12 mouse cellular contexts compared by ENCODE assay signal in the genomic region with DNA sequence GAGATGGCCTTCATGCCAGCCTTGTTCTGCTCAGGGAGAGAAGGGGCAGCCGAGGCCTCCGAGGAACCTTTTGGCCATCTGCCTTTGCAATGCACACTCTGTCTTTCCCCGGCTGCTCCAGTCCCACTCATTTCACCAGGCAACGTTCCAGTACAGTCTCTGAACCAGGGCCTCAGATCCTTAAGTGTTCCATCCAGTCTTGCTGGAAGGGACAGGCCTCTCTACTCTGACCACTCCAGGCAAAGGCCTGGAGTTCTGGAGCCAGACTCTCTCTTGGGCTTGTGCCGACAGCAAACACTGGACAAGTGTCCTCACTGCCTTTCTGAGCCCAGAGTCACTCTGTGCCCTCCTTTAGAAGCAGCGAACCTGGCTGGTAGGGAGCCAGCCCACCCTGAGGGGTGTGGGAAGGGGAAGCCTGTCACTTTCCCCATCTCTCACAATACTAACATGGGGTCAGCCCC. TPM values are rescaled to one million over a fixed set of nuclear protein-coding genes. Genes with fewer than 3 reads are reported as not detected.
DNase-seq lines count a peak whose midpoint lies in the region; ATAC-seq lines count a peak whose summit lies in the region.
"Had no signal": no experiment of that assay in that cellular context is flagged by ENCODE, and none has a peak within 500 bp of the region (broad histone marks: within the 10 kb centered on the region; RNA-seq: fewer than 3 reads in every experiment).

No protein-coding gene starts in this region.

- no peak overlapping the region for H3K4me3 ChIP-seq in intestine, embryonic 16.5 days (ENCODE audit: low read length)
- no peak overlapping the region for H3K4me3 ChIP-seq in midbrain, embryonic 10.5 days
- H3K4me3 ChIP-seq: megakaryocyte, embryonic 14.5 days had no signal

- intact Hi-C loops in gastrocnemius, postnatal 14 days (cut with DNase I; ENCODE audit: low total_unique reads) = no loop called here
- intact Hi-C loops in gastrocnemius, postnatal 36 days (cut with DNase I) = no loop called here

- 0 out of 2 replicates have a peak, but pooled peaks cover 3% of the 10 kb centered on the region for H3K9me3 ChIP-seq in intestine, embryonic 16.5 days (ENCODE audit: control insufficient read depth, low read length)
- H3K9me3 ChIP-seq in midbrain, embryonic 10.5 days (replicated peaks) = peaks cover 8% of the 10 kb centered on the region; the same call in 1 of the 2 replicates
- H3K9me3 ChIP-seq: megakaryocyte, embryonic 14.5 days had no signal

- DNase-seq in gastrocnemius, postnatal 14 days = peak; percentile 45
- DNase-seq in gastrocnemius, postnatal 36 days = no peak
- DNase-seq in adipocyte (ENCODE audit: low spot score) = peak; percentile 45
- peak; percentile 39 for DNase-seq in midbrain, embryonic 10.5 days (ENCODE audit: low spot score)
- DNase-seq: thymus, postnatal 25 days had no signal

- H3K9ac ChIP-seq in intestine, embryonic 16.5 days (ENCODE audit: low read depth, low read length) = peak overlapping the region; percentile 24; the same call in 1 of the 2 replicates

- WGBS in intestine, embryonic 16.5 days = 96% methylated on average over 6 of the region's 6 CpGs
- 88% methylated on average over 6 of the region's 6 CpGs for WGBS in midbrain, embryonic 10.5 days

- H3K36me3 ChIP-seq in intestine, embryonic 16.5 days (ENCODE audit: control insufficient read depth, insufficient read depth, low read length) = peaks cover 42% of the 10 kb centered on the region
- H3K36me3 ChIP-seq in midbrain, embryonic 10.5 days = peaks cover 99% of the 10 kb centered on the region

- peak overlapping the region; percentile 18; the same call in 1 of the 2 replicates for H3K27ac ChIP-seq in intestine, embryonic 16.5 days (ENCODE audit: low read length)
- H3K27ac ChIP-seq in midbrain, embryonic 10.5 days (replicated peaks) = peak overlapping the region; percentile 66

- H3K27me3 ChIP-seq in intestine, embryonic 16.5 days (replicated peaks; ENCODE audit: control insufficient read depth, insufficient read depth, low read length) = no peaks in the 10 kb centered on the region
- H3K27me3 ChIP-seq in midbrain, embryonic 10.5 days (ENCODE audit: low read depth, poor library complexity, severe bottlenecking) = no peaks in the 10 kb centered on the region
- H3K27me3 ChIP-seq: megakaryocyte, embryonic 14.5 days had no signal

- ATAC-seq in intestine, embryonic 16.5 days = no peak
- no peak for ATAC-seq in activated CD4-positive, CD25-positive, alpha-beta regulatory T cell, adult 4 months
- no peak for ATAC-seq in megakaryocyte-erythroid progenitor cell, adult 5-6 weeks (replicated peaks; ENCODE audit: low FRiP score, low TSS enrichment, poor library complexity, severe bottlenecking)
- no peak for ATAC-seq in inflammation-experienced regulatory T-cells, adult 6 months

- no peak overlapping the region for H3K4me2 ChIP-seq in intestine, embryonic 16.5 days (ENCODE audit: low read depth, low read length)

- peaks cover 10% of the 10 kb centered on the region; the same call in 1 of the 2 replicates for H3K4me1 ChIP-seq in intestine, embryonic 16.5 days (ENCODE audit: control insufficient read depth, insufficient read depth, low read length)
- peaks cover 54% of the 10 kb centered on the region for H3K4me1 ChIP-seq in midbrain, embryonic 10.5 days

RNA-seq across cellular contexts. Expression of a gene that starts 25.0 kb away (rescaled TPM):
- 100 to 1,000 TPM; 161 to 166 TPM for total RNA-seq in gastrocnemius, postnatal 14 days (2021)
- 100 to 1,000 TPM; 141 to 150 TPM for total RNA-seq in gastrocnemius, postnatal 36 days (2021)
- 44.4 and 46.4 TPM in 2 replicates for polyA plus RNA-seq in intestine, embryonic 16.5 days (2015; fragmentation: Nextera tagmentation; extraction: Ambion mirVana)
- polyA plus RNA-seq in midbrain, embryonic 10.5 days (2016; fragmentation: Nextera tagmentation; extraction: Ambion mirVana) = 35.2 and 36.3 TPM in 2 replicates
- polyA plus RNA-seq in activated CD4-positive, CD25-positive, alpha-beta regulatory T cell, adult 4 months (2017; shearing (Covaris generic)) = 10 to 100 TPM; 51.2 to 77.0 TPM
- 29.0 and 42.6 TPM in 2 replicates for total RNA-seq in megakaryocyte-erythroid progenitor cell, adult 5-6 weeks (2014; fragmentation: Nextera tagmentation)
- 33.3 and 37.4 TPM in 2 replicates for total RNA-seq in megakaryocyte-erythroid progenitor cell, adult 5-6 weeks (2017)
- polyA plus RNA-seq in inflammation-experienced regulatory T-cells, adult 6 months (2017; shearing (Covaris generic)) = 10 to 100 TPM; 37.9 to 88.5 (median 58.2) TPM

RNA-seq across cellular contexts. Expression of a gene that starts 26.4 kb away (rescaled TPM):
- total RNA-seq in gastrocnemius, postnatal 14 days (2021) = not detected
- not detected for total RNA-seq in gastrocnemius, postnatal 36 days (2021)
- polyA plus RNA-seq in intestine, embryonic 16.5 days (2015; fragmentation: Nextera tagmentation; extraction: Ambion mirVana) = 0.22 TPM in 1 of 2 replicates, not detected in the other
- polyA plus RNA-seq in midbrain, embryonic 10.5 days (2016; fragmentation: Nextera tagmentation; extraction: Ambion mirVana) = 0.05 and 0.20 TPM in 2 replicates
- polyA plus RNA-seq in activated CD4-positive, CD25-positive, alpha-beta regulatory T cell, adult 4 months (2017; shearing (Covaris generic)) = under 1 TPM; 0.29 to 0.88 TPM
- not detected in 2 replicates for total RNA-seq in megakaryocyte-erythroid progenitor cell, adult 5-6 weeks (2014; fragmentation: Nextera tagmentation)
- not detected in 2 replicates for total RNA-seq in megakaryocyte-erythroid progenitor cell, adult 5-6 weeks (2017)
- polyA plus RNA-seq in inflammation-experienced regulatory T-cells, adult 6 months (2017; shearing (Covaris generic)) = 1 to 10 TPM; 1.1 to 1.5 (median 1.5) TPM
- total RNA-seq: G1E had no signal
- polyA plus RNA-seq: G1E; heart, postnatal 0 days had no signal

RNA-seq across cellular contexts. Expression of a gene that starts 33.2 kb away (rescaled TPM):
- 10 to 100 TPM in 1 of 2 experiments, 1 to 10 TPM in 1; 9.1 to 10.8 TPM for total RNA-seq in gastrocnemius, postnatal 14 days (2021)
- 1 to 10 TPM; 8.8 to 9.8 TPM for total RNA-seq in gastrocnemius, postnatal 36 days (2021)
- polyA plus RNA-seq in intestine, embryonic 16.5 days (2015; fragmentation: Nextera tagmentation; extraction: Ambion mirVana) = 17.9 and 18.5 TPM in 2 replicates
- 24.2 and 25.3 TPM in 2 replicates for polyA plus RNA-seq in midbrain, embryonic 10.5 days (2016; fragmentation: Nextera tagmentation; extraction: Ambion mirVana)
- polyA plus RNA-seq in activated CD4-positive, CD25-positive, alpha-beta regulatory T cell, adult 4 months (2017; shearing (Covaris generic)) = 1 to 10 TPM; 5.0 to 7.3 TPM
- total RNA-seq in megakaryocyte-erythroid progenitor cell, adult 5-6 weeks (2014; fragmentation: Nextera tagmentation) = 15.3 and 16.1 TPM in 2 replicates
- 6.7 and 10.2 TPM in 2 replicates for total RNA-seq in megakaryocyte-erythroid progenitor cell, adult 5-6 weeks (2017)
- 1 to 10 TPM; 5.5 to 6.3 (median 5.8) TPM for polyA plus RNA-seq in inflammation-experienced regulatory T-cells, adult 6 months (2017; shearing (Covaris generic))

RNA-seq across cellular contexts. Expression of a gene that starts 36.4 kb away (rescaled TPM):
- total RNA-seq in gastrocnemius, postnatal 14 days (2021) = 10 to 100 TPM; 19.9 to 21.7 TPM
- 10 to 100 TPM; 13.3 to 15.3 TPM for total RNA-seq in gastrocnemius, postnatal 36 days (2021)
- polyA plus RNA-seq in intestine, embryonic 16.5 days (2015; fragmentation: Nextera tagmentation; extraction: Ambion mirVana) = 79.6 and 82.0 TPM in 2 replicates
- 54.8 TPM in 2 replicates for polyA plus RNA-seq in midbrain, embryonic 10.5 days (2016; fragmentation: Nextera tagmentation; extraction: Ambion mirVana)
- polyA plus RNA-seq in activated CD4-positive, CD25-positive, alpha-beta regulatory T cell, adult 4 months (2017; shearing (Covaris generic)) = 100 to 1,000 TPM in 1 of 2 experiments, 10 to 100 TPM in 1; 85.5 to 101 TPM
- total RNA-seq in megakaryocyte-erythroid progenitor cell, adult 5-6 weeks (2014; fragmentation: Nextera tagmentation) = 127 and 188 TPM in 2 replicates
- 123 and 153 TPM in 2 replicates for total RNA-seq in megakaryocyte-erythroid progenitor cell, adult 5-6 weeks (2017)
- polyA plus RNA-seq in inflammation-experienced regulatory T-cells, adult 6 months (2017; shearing (Covaris generic)) = 10 to 100 TPM; 85.9 to 95.9 (median 91.8) TPM

RNA-seq across cellular contexts. Expression of a gene that starts 54.2 kb away (rescaled TPM):
- total RNA-seq in gastrocnemius, postnatal 14 days (2021) = 1 to 10 TPM; 2.6 to 4.0 TPM
- 1 to 10 TPM; 1.7 to 2.0 TPM for total RNA-seq in gastrocnemius, postnatal 36 days (2021)
- polyA plus RNA-seq in intestine, embryonic 16.5 days (2015; fragmentation: Nextera tagmentation; extraction: Ambion mirVana) = 2.2 and 3.5 TPM in 2 replicates
- polyA plus RNA-seq in midbrain, embryonic 10.5 days (2016; fragmentation: Nextera tagmentation; extraction: Ambion mirVana) = 10.8 and 11.0 TPM in 2 replicates
- polyA plus RNA-seq in activated CD4-positive, CD25-positive, alpha-beta regulatory T cell, adult 4 months (2017; shearing (Covaris generic)) = 1 to 10 TPM in 1 of 2 experiments, under 1 TPM in 1; 0.98 to 1.4 TPM
- 6.9 and 8.9 TPM in 2 replicates for total RNA-seq in megakaryocyte-erythroid progenitor cell, adult 5-6 weeks (2014; fragmentation: Nextera tagmentation)
- 1.3 and 5.7 TPM in 2 replicates for total RNA-seq in megakaryocyte-erythroid progenitor cell, adult 5-6 weeks (2017)
- polyA plus RNA-seq in inflammation-experienced regulatory T-cells, adult 6 months (2017; shearing (Covaris generic)) = 1 to 10 TPM in 1 of 3 experiments, under 1 TPM in 2; 0.67 to 1.2 (median 0.67) TPM

Comparison
In these comparisons a context has a peak if more than half of its experiments do, and no peak if none do; other contexts are left out.
1. DNase-seq: peak in gastrocnemius, postnatal 14 days (single experiment), adipocyte (single experiment) and midbrain, embryonic 10.5 days (single experiment); none in gastrocnemius, postnatal 36 days (0 of 2).